Mouse (Mus musculus) MEL (cell line): ENCODE results near the gene Gpd1l. TPM values are rescaled to one million over a fixed set of nuclear protein-coding genes. Genes with fewer than 3 reads are reported as not detected.

Experiments
- DNase-seq: peaks from one replicate; pipeline ENCODE4 v3.0.0; 2011; ENCODE audit warnings: low read depth, low spot score
- H3K27ac ChIP-seq: 2 replicates; pipeline ENCODE4 v1.5.1; 2012; ENCODE audit warnings: low read depth, mild to moderate bottlenecking, control low read depth, low read length, moderate library complexity; ENCODE audit not compliant: control insufficient read depth
- H3K27me3 ChIP-seq, 2 experiments: fragments of 150-350 bp in 1 of 2; sonication (generic) in 1 of 2; 2 replicates each; pipeline ENCODE4 v1.6.1; 2012; ENCODE audit warnings: low read length in 2 of 2, mild to moderate bottlenecking in 2 of 2, improper control_type of control experiment in 1 of 2, moderate library complexity in 1 of 2; ENCODE audit not compliant: insufficient read depth in 2 of 2, control insufficient read depth in 1 of 2
- H3K36me3 ChIP-seq, 2 experiments: 2 replicates each; pipeline ENCODE4 v1.6.1; 2012 to 2014; ENCODE audit warnings: low read length in 2 of 2, improper control_type of control experiment in 1 of 2, inconsistent platforms in 1 of 2, mild to moderate bottlenecking in 1 of 2; ENCODE audit not compliant: insufficient read depth in 2 of 2, control insufficient read depth in 1 of 2
- H3K4me1 ChIP-seq, 2 experiments: fragments of 150-350 bp in 1 of 2; sonication (generic) in 1 of 2; 2 replicates each; pipeline ENCODE4 v1.6.1; 2012; ENCODE audit warnings: low read length in 2 of 2, improper control_type of control experiment in 1 of 2, mild to moderate bottlenecking in 1 of 2; ENCODE audit not compliant: insufficient read depth in 2 of 2, control insufficient read depth in 1 of 2
- H3K4me3 ChIP-seq, 2 experiments: fragments of 150-350 bp in 1 of 2; sonication (generic) in 1 of 2; 2 replicates each; pipeline ENCODE4 v1.5.1; 2012; ENCODE audit warnings: low read depth in 2 of 2, low read length in 2 of 2, mild to moderate bottlenecking in 2 of 2, moderate library complexity in 2 of 2, control low read depth in 1 of 2, improper control_type of control experiment in 1 of 2; ENCODE audit not compliant: control insufficient read depth in 1 of 2, insufficient read depth in 1 of 2
- H3K79me2 ChIP-seq: 2 replicates; pipeline ENCODE4 v1.6.1; 2012; ENCODE audit warnings: mild to moderate bottlenecking, low read length, moderate library complexity; ENCODE audit not compliant: control insufficient read depth, poor library complexity, insufficient read depth
- H3K9ac ChIP-seq: 2 replicates; pipeline ENCODE4 v1.6.1; 2012; ENCODE audit warnings: low read depth, mild to moderate bottlenecking, control low read depth, low read length, moderate library complexity; ENCODE audit not compliant: control insufficient read depth, poor library complexity, severe bottlenecking
- H3K9me3 ChIP-seq: fragments of 150-350 bp; sonication (generic); replicated peaks from 2 replicates; pipeline ENCODE4 v1.6.1; 2012; ENCODE audit warnings: mild to moderate bottlenecking, low read length, improper control_type of control experiment, moderate library complexity; ENCODE audit not compliant: insufficient read depth
- CTCF ChIP-seq, 3 experiments: IDR thresholded peaks in 2 of 3; conservative IDR thresholded peaks in 1 of 3; 2 replicates each; pipeline ENCODE4 v1.5.1; 2011 to 2012; ENCODE audit warnings: low read length in 3 of 3, low read depth in 2 of 3, mild to moderate bottlenecking in 2 of 3, improper control_type of control experiment in 1 of 3, inconsistent platforms in 1 of 3, mixed read lengths in 1 of 3, moderate library complexity in 1 of 3; ENCODE audit not compliant: control insufficient read depth in 1 of 3, insufficient read depth in 1 of 3, poor library complexity in 1 of 3, severe bottlenecking in 1 of 3
- E2F4 ChIP-seq: IDR thresholded peaks from 2 replicates; pipeline ENCODE4 v1.6.1; 2011; ENCODE audit warnings: low read depth, low read length, improper control_type of control experiment, borderline replicate concordance
- ELF1 ChIP-seq: IDR thresholded peaks from 2 replicates; pipeline ENCODE4 v1.6.1; 2014; ENCODE audit warnings: low read depth, mild to moderate bottlenecking, inconsistent platforms, low read length, improper control_type of control experiment, moderate library complexity
- GABPA ChIP-seq: IDR thresholded peaks from 2 replicates; pipeline ENCODE4 v1.6.1; 2012; ENCODE audit warnings: low read depth, mild to moderate bottlenecking, inconsistent platforms, low read length, improper control_type of control experiment, moderate library complexity
- GATA1 ChIP-seq: IDR thresholded peaks from 2 replicates; pipeline ENCODE4 v1.6.1; 2011; ENCODE audit warnings: low read depth, low read length, improper control_type of control experiment
- KAT2A ChIP-seq: conservative IDR thresholded peaks from 2 replicates; pipeline ENCODE4 v1.6.1; 2012; ENCODE audit warnings: low read depth, low read length, improper control_type of control experiment, inconsistent platforms
- MAZ ChIP-seq: IDR thresholded peaks from 2 replicates; pipeline ENCODE4 v1.6.1; 2012; ENCODE audit warnings: low read depth, mild to moderate bottlenecking, inconsistent platforms, low read length, improper control_type of control experiment
- MYB ChIP-seq: IDR thresholded peaks from 2 replicates; pipeline ENCODE4 v1.6.1; 2011; ENCODE audit warnings: mild to moderate bottlenecking, low read depth, low read length, improper control_type of control experiment
- MYC ChIP-seq: IDR thresholded peaks from 2 replicates; pipeline ENCODE4 v1.6.1; 2011; ENCODE audit warnings: low read depth, mild to moderate bottlenecking, low read length, improper control_type of control experiment, moderate library complexity
- NELFE ChIP-seq: IDR thresholded peaks from 2 replicates; pipeline ENCODE4 v1.6.1; 2011; ENCODE audit warnings: low read depth, low read length, improper control_type of control experiment
- POLR2AphosphoS2 ChIP-seq: IDR thresholded peaks from 2 replicates; pipeline ENCODE4 v1.6.1; 2011; ENCODE audit warnings: low read length, improper control_type of control experiment
- POLR2AphosphoS5 ChIP-seq: IDR thresholded peaks from 2 replicates; pipeline ENCODE4 v1.6.1; 2012; ENCODE audit warnings: low read depth, borderline replicate concordance, mild to moderate bottlenecking, inconsistent platforms, low read length, moderate library complexity, mixed read lengths
- RAD21 ChIP-seq: IDR thresholded peaks from 2 replicates; pipeline ENCODE4 v1.6.1; 2011; ENCODE audit warnings: mild to moderate bottlenecking, low read depth, low read length, improper control_type of control experiment
- RCOR1 ChIP-seq: IDR thresholded peaks from 2 replicates; pipeline ENCODE4 v1.6.1; 2012; ENCODE audit warnings: low read depth, mild to moderate bottlenecking, inconsistent platforms, low read length, improper control_type of control experiment
- SMC3 ChIP-seq: IDR thresholded peaks from 2 replicates; pipeline ENCODE4 v1.6.1; 2011; ENCODE audit warnings: low read depth, low read length, improper control_type of control experiment
- TAL1 ChIP-seq: IDR thresholded peaks from 2 replicates; pipeline ENCODE4 v1.6.1; 2012; ENCODE audit warnings: mild to moderate bottlenecking, inconsistent platforms, low read length, moderate library complexity, mixed read lengths
- TBP ChIP-seq: IDR thresholded peaks from 2 replicates; pipeline ENCODE4 v1.8.0; 2011; ENCODE audit warnings: low read depth, low read length, improper control_type of control experiment
- UBTF ChIP-seq: IDR thresholded peaks from 2 replicates; pipeline ENCODE4 v1.6.1; 2012; ENCODE audit warnings: low read depth, mild to moderate bottlenecking, inconsistent platforms, low read length, improper control_type of control experiment, moderate library complexity, borderline replicate concordance; ENCODE audit not compliant: insufficient read depth
- polyA plus RNA-seq, 2 experiments: library from polyadenylated mRNA; stranded (reverse) in 1 of 2; unstranded in 1 of 2; fragments of >175 nt in 1 of 2; fragments of >200 nt in 1 of 2; gene quantifications; 2 replicates each; pipeline versions ENCODE4 v1.2.1 to v1.2.4; 2012; ENCODE audit warnings: low replicate concordance in 2 of 2, low read depth in 1 of 2; ENCODE audit not compliant: insufficient read length in 2 of 2, insufficient read depth in 1 of 2, missing spikeins in 1 of 2
- total RNA-seq: library from RNA; depleted of rRNA; stranded (reverse); fragments of 300-350 nt; gene quantifications from 2 replicates; pipeline ENCODE4 v1.2.3, GENCODE M21; 2012

Gene Gpd1l
- total and polyA plus RNA-seq, 3 experiments, result not detected

GRCm38 (mm10) chr9:114952866-114953265 lies 19.1 kb upstream of the Gpd1l start:
- Histone ChIP-seq H3K4me1 (no peaks in the 10 kb centered on the region), H3K9ac (no peak overlapping the region), H3K79me2 (no peaks in the 10 kb centered on the region), H3K27ac (no peak overlapping the region), H3K9me3 (no peaks in the 10 kb centered on the region), H3K4me3 (no peak overlapping the region), H3K36me3 (no peaks in the 10 kb centered on the region), H3K27me3 (no peaks in the 10 kb centered on the region)
- no peak for TF ChIP-seq TBP
- TF ChIP-seq MYC, result no peak
- TF ChIP-seq UBTF, result no peak
- peak; percentile 38 for TF ChIP-seq SMC3
- TF ChIP-seq CTCF (IDR thresholded peaks at IDR 0.05 in 2 of 3, conservative IDR thresholded peaks at IDR 0.05 in 1 of 3; ENCODE audit: control insufficient read depth in 1 of 3, insufficient read depth in 1 of 3, low read depth in 2 of 3, low read length in 3 of 3, poor library complexity in 1 of 3, severe bottlenecking in 1 of 3), result peak; percentile 21 to 43 (median 42); a peak in 5 of 6 replicates
- TF ChIP-seq MYB, result no peak
- no peak for TF ChIP-seq RCOR1
- TF ChIP-seq RAD21, result peak; percentile 35
- TF ChIP-seq E2F4, result no peak
- TF ChIP-seq GABPA, result no peak
- no peak for TF ChIP-seq ELF1
- no peak for TF ChIP-seq NELFE
- no peak for TF ChIP-seq TAL1
- TF ChIP-seq KAT2A, result no peak
- no peak for TF ChIP-seq POLR2AphosphoS2
- DNase-seq, result peak; percentile 24

DNA sequence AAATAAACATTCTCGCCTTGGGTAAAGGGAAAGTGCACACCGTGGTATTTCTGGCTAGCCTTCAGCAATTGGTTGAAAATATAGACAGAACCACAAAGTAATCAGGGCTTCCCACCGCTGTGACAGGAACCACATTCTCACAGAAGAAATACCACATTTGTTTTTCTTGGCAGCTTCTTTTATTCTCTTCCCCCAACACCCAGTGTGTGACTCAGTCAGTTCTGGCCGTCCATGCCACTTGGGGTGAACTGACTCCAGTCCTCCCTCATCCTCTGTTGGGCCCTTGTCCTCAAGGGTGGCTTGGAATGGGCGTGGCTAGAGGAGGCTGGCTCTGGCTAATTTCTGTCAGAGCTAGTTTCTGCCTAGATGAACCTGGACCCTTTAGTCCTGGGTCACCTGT lies 14.6 kb upstream of the Gpd1l start:
- Histone ChIP-seq H3K4me1 (no peaks in the 10 kb centered on the region), H3K9me3 (no peaks in the 10 kb centered on the region), H3K79me2 (no peaks in the 10 kb centered on the region), H3K9ac (no peak overlapping the region), H3K27ac (no peak overlapping the region), H3K4me3 (no peak overlapping the region), H3K36me3 (no peaks in the 10 kb centered on the region), H3K27me3 (no peaks in the 10 kb centered on the region)
- 0 out of 2 replicates have a peak, but pooled peaks have one; percentile 16 for TF ChIP-seq RCOR1
- no peak for TF ChIP-seq GATA1
- peak; percentile 45; the same call in 1 of the 2 replicates for TF ChIP-seq TAL1
- DNase-seq, result peak; percentile 32

DNA sequence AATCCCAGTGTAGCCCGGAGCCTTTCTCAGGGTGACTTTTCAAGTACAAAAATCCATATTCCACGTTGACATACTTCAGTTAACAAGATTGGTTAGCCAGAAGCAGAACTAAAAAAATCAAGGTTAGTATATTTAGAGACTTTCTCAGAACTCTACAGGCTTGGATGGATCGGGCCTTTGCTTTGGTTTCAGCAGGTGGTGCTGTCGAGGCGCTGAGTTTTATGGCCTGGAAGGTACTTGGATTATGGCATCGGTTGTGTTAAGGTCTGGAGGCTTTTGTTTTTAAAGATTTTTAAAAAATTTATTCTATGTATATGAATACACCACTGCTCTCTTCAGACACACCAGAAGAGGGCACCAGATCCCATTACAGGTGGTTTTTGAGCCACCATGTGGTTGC lies 11.8 kb upstream of the Gpd1l start:
- no peaks in the 10 kb centered on the region for H3K36me3 ChIP-seq
- no peaks in the 10 kb centered on the region for H3K79me2 ChIP-seq
- DNase-seq, result no peak
- TF ChIP-seq RCOR1 (no peak), MAZ (no peak), POLR2AphosphoS5 (no peak), NELFE (no peak)
- no peak overlapping the region for H3K9ac ChIP-seq
- H3K27me3 ChIP-seq, result no peaks in the 10 kb centered on the region
- no peaks in the 10 kb centered on the region for H3K9me3 ChIP-seq
- no peaks in the 10 kb centered on the region for H3K4me1 ChIP-seq
- H3K27ac ChIP-seq, result no peak overlapping the region
- H3K4me3 ChIP-seq, result no peak overlapping the region
